11 mouse cellular contexts compared by ENCODE assay signal in the genomic region with DNA sequence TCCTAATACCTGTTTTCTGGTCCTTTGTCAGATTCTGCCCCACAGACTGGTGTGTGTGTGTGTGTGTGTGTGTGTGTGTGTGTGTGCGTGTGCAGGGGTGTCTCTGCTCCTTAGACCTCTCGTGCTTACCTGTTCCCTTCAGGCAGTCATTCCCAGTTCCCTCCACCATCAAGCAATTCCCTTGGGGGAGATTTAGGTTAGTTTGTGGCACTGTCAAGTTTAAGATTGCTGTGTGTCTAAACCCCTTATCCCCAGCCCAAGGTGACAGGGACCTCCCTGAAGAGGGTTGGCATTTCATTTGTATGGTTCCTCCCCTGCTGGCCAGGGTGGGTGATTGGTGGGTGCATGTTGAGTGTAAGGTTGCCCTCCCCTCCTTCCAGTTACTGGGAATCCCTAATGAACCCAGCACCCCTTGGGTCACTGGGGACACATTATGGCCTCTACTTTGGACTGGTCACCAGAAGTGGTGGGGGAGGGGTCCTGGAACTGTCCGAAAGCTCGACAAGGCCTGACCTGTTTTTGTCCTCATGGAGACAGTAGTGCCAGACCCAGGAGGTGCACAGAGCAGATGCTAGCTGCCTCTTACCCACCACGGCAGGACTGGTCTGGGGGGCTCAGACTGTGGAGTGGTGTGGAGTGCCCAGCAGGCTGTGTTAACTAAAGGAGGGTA. TPM values are rescaled to one million over a fixed set of nuclear protein-coding genes. Genes with fewer than 3 reads are reported as not detected.
A peak's percentile ranks its signal among the peaks of the same experiment; 100 is the strongest.
DNase-seq lines count a peak whose midpoint lies in the region; ATAC-seq and TF ChIP-seq lines count a peak whose summit lies in the region.
"Had no signal": no experiment of that assay in that cellular context is flagged by ENCODE, and none has a peak within 500 bp of the region (broad histone marks: within the 10 kb centered on the region; RNA-seq: fewer than 3 reads in every experiment).

No protein-coding gene starts in this region.

- peak overlapping the region; percentile 14 to 72; a peak in 3 of 4 replicates for H3K27ac ChIP-seq in heart, embryonic 14.5 days (replicated peaks in 1 of 2; ENCODE audit: control insufficient read depth in 1 of 2, insufficient read depth in 1 of 2, low read depth in 2 of 2, low read length in 2 of 2)
- H3K27ac ChIP-seq in intestine, embryonic 15.5 days: peak overlapping the region; percentile 81; the same call in 1 of the 2 replicates
- H3K27ac ChIP-seq in liver, embryonic 14.5 days: no peak overlapping the region

- H3K36me3 ChIP-seq in heart, embryonic 14.5 days (ENCODE audit: control insufficient read depth, insufficient read depth, low read length): no peaks in the 10 kb centered on the region
- H3K36me3 ChIP-seq in G1E (replicated peaks): peaks cover 63% of the 10 kb centered on the region
- H3K36me3 ChIP-seq in intestine, embryonic 15.5 days: no peaks in the 10 kb centered on the region
- H3K36me3 ChIP-seq in liver, embryonic 14.5 days (replicated peaks; ENCODE audit: control insufficient read depth, insufficient read depth, low read depth): no peaks in the 10 kb centered on the region

- no peak for ATAC-seq in heart, embryonic 14.5 days (ENCODE audit: insufficient number of reproducible peaks, insufficient read depth, low FRiP score, low read depth)
- ATAC-seq in G1E (ENCODE audit: extremely low read depth, insufficient number of reproducible peaks, low FRiP score, poor library complexity, severe bottlenecking): no peak
- ATAC-seq in intestine, embryonic 15.5 days: no peak
- no peak for ATAC-seq in liver, embryonic 14.5 days (ENCODE audit: insufficient read depth)
- ATAC-seq in megakaryocyte progenitor cell, adult 5-6 weeks (replicated peaks; ENCODE audit: poor library complexity): no peak
- ATAC-seq: Patski had no signal

- TF ChIP-seq CTCF in G1E (IDR thresholded peaks at IDR 0.05; ENCODE audit: low read depth, low read length): no peak
- TF ChIP-seq CTCF in liver, embryonic 14.5 days (IDR thresholded peaks at IDR 0.05; ENCODE audit: low read depth): 0 out of 2 replicates have a peak, but pooled peaks have one; percentile 7

- H3K4me1 ChIP-seq in heart, embryonic 14.5 days (ENCODE audit: control insufficient read depth in 2 of 2, insufficient read depth in 2 of 2, low read length in 2 of 2): peaks cover 12 to 22% of the 10 kb centered on the region in 2 experiments; a peak in 3 of 4 replicates
- peaks cover 58% of the 10 kb centered on the region for H3K4me1 ChIP-seq in G1E (ENCODE audit: insufficient read depth, low read depth, low read length)
- peaks cover 37% of the 10 kb centered on the region for H3K4me1 ChIP-seq in intestine, embryonic 15.5 days (replicated peaks)
- peaks cover 2 to 23% of the 10 kb centered on the region in 2 experiments; a peak in 3 of 4 replicates for H3K4me1 ChIP-seq in liver, embryonic 14.5 days (replicated peaks; ENCODE audit: control insufficient read depth in 2 of 2, insufficient read depth in 2 of 2, low read length in 1 of 2)

- H3K27me3 ChIP-seq in heart, embryonic 14.5 days (ENCODE audit: control insufficient read depth, insufficient read depth, low read length): no peaks in the 10 kb centered on the region
- no peaks in the 10 kb centered on the region for H3K27me3 ChIP-seq in G1E (ENCODE audit: insufficient read depth, low read length)
- no peaks in the 10 kb centered on the region for H3K27me3 ChIP-seq in intestine, embryonic 15.5 days (replicated peaks)
- H3K27me3 ChIP-seq in liver, embryonic 14.5 days (ENCODE audit: control insufficient read depth, insufficient read depth, low read length): no peaks in the 10 kb centered on the region
- H3K27me3 ChIP-seq: Patski had no signal

- TF ChIP-seq EP300 in liver, embryonic 14.5 days (IDR thresholded peaks at IDR 0.05; ENCODE audit: low read depth): no peak

- DNase-seq in heart, postnatal 4 days: no peak
- DNase-seq in G1E (ENCODE audit: low spot score): no peak
- DNase-seq in liver, embryonic 14.5 days (ENCODE audit: low read depth in 3 of 3, low spot score in 3 of 3): no peak
- DNase-seq in right cerebral cortex, postnatal 10 days (ENCODE audit: low spot score in 2 of 2): no peak
- no peak for DNase-seq in testis, postnatal 10 days (ENCODE audit: low spot score)
- DNase-seq: cerebellum, adult 2 months had no signal

- H3K9me3 ChIP-seq in heart, embryonic 14.5 days (ENCODE audit: control insufficient read depth, low read length): no peaks in the 10 kb centered on the region
- H3K9me3 ChIP-seq in G1E (replicated peaks): no peaks in the 10 kb centered on the region
- no peaks in the 10 kb centered on the region for H3K9me3 ChIP-seq in intestine, embryonic 15.5 days
- no peaks in the 10 kb centered on the region for H3K9me3 ChIP-seq in liver, embryonic 14.5 days (ENCODE audit: control insufficient read depth, low read length)

- peak overlapping the region in 1 of 2 experiments; percentile 23; a peak in 1 of 4 replicates for H3K4me3 ChIP-seq in heart, embryonic 14.5 days (ENCODE audit: control insufficient read depth in 1 of 2, insufficient read depth in 1 of 2, low read depth in 1 of 2, low read length in 2 of 2)
- H3K4me3 ChIP-seq in G1E (ENCODE audit: low read depth, low read length): peak overlapping the region; percentile 64
- peak overlapping the region; percentile 30 for H3K4me3 ChIP-seq in intestine, embryonic 15.5 days (replicated peaks)
- H3K4me3 ChIP-seq in liver, embryonic 14.5 days (ENCODE audit: insufficient read depth in 1 of 2, low read depth in 2 of 2, low read length in 2 of 2): no peak overlapping the region

- H3K4me2 ChIP-seq in heart, embryonic 14.5 days (ENCODE audit: low read length): peak overlapping the region; percentile 65
- peak overlapping the region; percentile 62 for H3K4me2 ChIP-seq in intestine, embryonic 15.5 days (replicated peaks)
- H3K4me2 ChIP-seq in liver, embryonic 14.5 days (ENCODE audit: low read depth): peak overlapping the region; percentile 50

- 62% methylated on average over 5 of the region's 5 CpGs for WGBS in heart, embryonic 14.5 days
- WGBS in intestine, embryonic 15.5 days: 44% methylated on average over 5 of the region's 5 CpGs
- WGBS in liver, embryonic 14.5 days (ENCODE audit: insufficient replicate concordance): 47% methylated on average over 5 of the region's 5 CpGs

- peak overlapping the region; percentile 71 for H3K9ac ChIP-seq in heart, embryonic 14.5 days (ENCODE audit: low read length)
- H3K9ac ChIP-seq in intestine, embryonic 15.5 days: peak overlapping the region; percentile 17; the same call in 1 of the 2 replicates
- H3K9ac ChIP-seq in liver, embryonic 14.5 days (replicated peaks): no peak overlapping the region

RNA-seq across cellular contexts. Expression of a gene that starts 31.1 kb away (rescaled TPM):
- polyA plus RNA-seq in heart, embryonic 14.5 days (2014; fragmentation: Nextera tagmentation; extraction: Ambion mirVana): 26.7 and 29.2 TPM in 2 replicates
- 10 to 100 TPM; 44.5 to 44.8 TPM for total RNA-seq in heart, postnatal 4 days (2021)
- total RNA-seq in G1E (2014; fragmentation: Nextera tagmentation) (39.7 and 67.6 TPM in 2 replicates), G1E (2017) (102 and 115 TPM in 2 replicates)
- polyA plus RNA-seq in G1E (2012): 55.1 and 62.0 TPM in 2 replicates
- 56.3 and 58.4 TPM in 2 replicates for polyA plus RNA-seq in intestine, embryonic 15.5 days (2015; fragmentation: Nextera tagmentation; extraction: Ambion mirVana)
- 13.3 and 13.7 TPM in 2 replicates for polyA plus RNA-seq in liver, embryonic 14.5 days (2012; rRNA removed)
- 12.9 and 13.9 TPM in 2 replicates for polyA plus RNA-seq in liver, embryonic 14.5 days (2014; fragmentation: Nextera tagmentation; extraction: Ambion mirVana)
- 34.3 and 41.2 TPM in 2 replicates for total RNA-seq in megakaryocyte progenitor cell, adult 5-6 weeks (2015)
- 63.1 and 89.4 TPM in 2 replicates for total RNA-seq in megakaryocyte progenitor cell, adult 5-6 weeks (2017)

RNA-seq across cellular contexts. Expression of a gene that starts 31.8 kb away (rescaled TPM):
- 0.26 TPM in 1 of 2 replicates, not detected in the other for polyA plus RNA-seq in heart, embryonic 14.5 days (2014; fragmentation: Nextera tagmentation; extraction: Ambion mirVana)
- total RNA-seq in heart, postnatal 4 days (2021): 1 to 10 TPM in 1 of 2 experiments, not detected in 1; 7.4 TPM
- total RNA-seq in G1E (2014; fragmentation: Nextera tagmentation) (not detected in 2 replicates), G1E (2017) (not detected in 2 replicates)
- 0.02 and 0.03 TPM in 2 replicates for polyA plus RNA-seq in G1E (2012)
- polyA plus RNA-seq in intestine, embryonic 15.5 days (2015; fragmentation: Nextera tagmentation; extraction: Ambion mirVana): 3.5 and 5.7 TPM in 2 replicates
- polyA plus RNA-seq in liver, embryonic 14.5 days (2012; rRNA removed): not detected in 2 replicates
- 4.3 TPM in 1 of 2 replicates, not detected in the other for polyA plus RNA-seq in liver, embryonic 14.5 days (2014; fragmentation: Nextera tagmentation; extraction: Ambion mirVana)
- total RNA-seq in megakaryocyte progenitor cell, adult 5-6 weeks (2015): not detected in 2 replicates
- not detected in 2 replicates for total RNA-seq in megakaryocyte progenitor cell, adult 5-6 weeks (2017)
- polyA plus RNA-seq: neural tube, embryonic 14.5 days had no signal

RNA-seq across cellular contexts. Expression of a gene that starts 42.6 kb away (rescaled TPM):
- polyA plus RNA-seq in heart, embryonic 14.5 days (2014; fragmentation: Nextera tagmentation; extraction: Ambion mirVana): 12.9 and 13.8 TPM in 2 replicates
- total RNA-seq in heart, postnatal 4 days (2021): 10 to 100 TPM; 42.4 to 42.8 TPM
- not detected in 2 replicates for total RNA-seq in G1E (2014; fragmentation: Nextera tagmentation)
- total RNA-seq in G1E (2017): 0.12 and 0.55 TPM in 2 replicates
- not detected in 2 replicates for polyA plus RNA-seq in G1E (2012)
- polyA plus RNA-seq in intestine, embryonic 15.5 days (2015; fragmentation: Nextera tagmentation; extraction: Ambion mirVana): 15.4 and 16.6 TPM in 2 replicates
- 3.0 and 3.2 TPM in 2 replicates for polyA plus RNA-seq in liver, embryonic 14.5 days (2012; rRNA removed)
- polyA plus RNA-seq in liver, embryonic 14.5 days (2014; fragmentation: Nextera tagmentation; extraction: Ambion mirVana): 2.5 and 6.6 TPM in 2 replicates
- total RNA-seq in megakaryocyte progenitor cell, adult 5-6 weeks (2015): 24.1 and 25.6 TPM in 2 replicates
- 30.8 and 30.9 TPM in 2 replicates for total RNA-seq in megakaryocyte progenitor cell, adult 5-6 weeks (2017)

Comparison
In these comparisons a context has a peak if more than half of its experiments do, and no peak if none do; other contexts are left out.
1. H3K4me3 ChIP-seq: peak in G1E (single experiment) and intestine, embryonic 15.5 days (single experiment); none in liver, embryonic 14.5 days (0 of 2).
2. Peak in every context shown above with its lines, with median percentiles within 50 percentile points of each other: H3K4me2 ChIP-seq.